Mouse (Mus musculus) spleen, adult 2 months (tissue): Measurements from ENCODE around the gene Inpp5f.

Experiments used
- CTCF ChIP-seq: fragments of 200-500 bp; IDR thresholded peaks from 2 replicates; pipeline ENCODE4 v1.5.1; 2011; ENCODE audit warnings: mild to moderate bottlenecking, inconsistent platforms; ENCODE audit not compliant: insufficient read depth, insufficient read length, insufficient replicate concordance; ENCODE audit errors: extremely low read depth
- POLR2A ChIP-seq: fragments of 200-500 bp; IDR thresholded peaks from 2 replicates; pipeline ENCODE4 v1.6.1; 2011; ENCODE audit warnings: low read depth, low read length, inconsistent platforms

DNA sequence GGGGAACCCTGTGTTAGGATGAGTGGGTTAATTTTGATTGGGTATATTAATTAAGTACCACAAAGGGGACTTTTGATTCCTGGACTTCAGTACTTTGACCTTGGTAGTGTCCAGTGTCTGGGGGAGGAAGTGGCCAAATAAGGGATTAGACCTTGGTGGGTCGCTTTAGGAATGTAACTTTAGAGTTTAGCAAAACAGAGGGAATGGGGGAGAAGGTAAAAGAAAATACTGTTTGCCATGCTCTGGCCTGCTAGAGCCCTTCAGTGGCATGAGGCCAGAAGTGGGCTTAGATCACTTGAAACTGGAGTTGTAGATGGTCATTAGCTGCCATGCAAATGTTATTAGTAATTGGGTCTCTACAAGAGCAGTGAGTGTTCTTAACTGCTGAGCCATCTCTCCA, 45.8 kb downstream of the Inpp5f start:
- TF ChIP-seq POLR2A (no peak), CTCF (no peak)
